Mouse (Mus musculus) hindbrain, embryonic 12.5 days (tissue): ENCODE measurements at regions not wholly inside any gene's neighbourhood (a gene's known extent, or its start where the extent isn't known, plus 50 kb on each side); places are given as distances from the start of the nearest gene placed in this dataset.
A peak's percentile ranks its signal among the peaks of the same experiment; 100 is the strongest.
"Not testable (repeated sequence)": the region's sequence is repeated elsewhere in the genome, so short reads cannot be mapped to it uniquely, and the experiment has no call there.

Experiments
- ATAC-seq: fragments of 200-750 bp; cut with Nextera tagmentation; 2 replicates; pipeline ENCODE4 v1.8.0; 2017; ENCODE audit warnings: moderate TSS enrichment; ENCODE audit not compliant: low FRiP score
- H3K27ac ChIP-seq: fragments of 300-500 bp; sonication (generic); 2 replicates; pipeline ENCODE4 v1.5.1; 2016; ENCODE audit warnings: mild to moderate bottlenecking
- H3K27me3 ChIP-seq: fragments of 300-500 bp; sonication (generic); 2 replicates; pipeline ENCODE4 v1.6.1; 2016; ENCODE audit warnings: mild to moderate bottlenecking
- H3K36me3 ChIP-seq: fragments of 300-500 bp; sonication (generic); 2 replicates; pipeline ENCODE4 v1.6.1; 2016; ENCODE audit warnings: mild to moderate bottlenecking
- H3K4me1 ChIP-seq: fragments of 300-500 bp; sonication (generic); 2 replicates; pipeline ENCODE4 v1.6.1; 2016
- H3K4me2 ChIP-seq: fragments of 300-500 bp; sonication (generic); replicated peaks from 2 replicates; pipeline ENCODE4 v1.6.1; 2016; ENCODE audit warnings: mild to moderate bottlenecking
- H3K4me3 ChIP-seq: fragments of 300-500 bp; sonication (generic); 2 replicates; pipeline ENCODE4 v1.5.1; 2016; ENCODE audit warnings: mild to moderate bottlenecking
- H3K9ac ChIP-seq: fragments of 300-500 bp; sonication (generic); 2 replicates; pipeline ENCODE4 v1.6.1; 2016; ENCODE audit warnings: mild to moderate bottlenecking, moderate library complexity
- H3K9me3 ChIP-seq: fragments of 300-500 bp; sonication (generic); replicated peaks from 2 replicates; pipeline ENCODE4 v1.6.1; 2016; ENCODE audit warnings: mild to moderate bottlenecking
- WGBS: fragments of 180-500 bp; shearing (Covaris S2); methylation state at CpG from one replicate; pipeline ENCODE4 v1.1.7; 2016; 5-methylcytosine and 5-hydroxymethylcytosine counted together

GRCm38 (mm10) chr9:83728428-83728827 lies 77.6 kb downstream of the Elovl4 start:
- Histone ChIP-seq H3K36me3 (no peaks in the 10 kb centered on the region), H3K27ac (no peak overlapping the region), H3K4me3 (no peak overlapping the region), H3K9me3 (no peaks in the 10 kb centered on the region), H3K4me1 (no peaks in the 10 kb centered on the region), H3K27me3 (no peaks in the 10 kb centered on the region), H3K4me2 (no peak overlapping the region), H3K9ac (no peak overlapping the region)
- WGBS, result 84% methylated on average over 8 of the region's 8 CpGs
- ATAC-seq, result no peak

GRCm38 (mm10) chr9:83727462-83728189 lies 78.5 kb downstream of the Elovl4 start:
- peak; percentile 84 for ATAC-seq
- peak overlapping the region; percentile 46 for H3K4me2 ChIP-seq
- no peaks in the 10 kb centered on the region for H3K27me3 ChIP-seq
- no peak overlapping the region for H3K27ac ChIP-seq
- peak overlapping the region; percentile 11 for H3K4me3 ChIP-seq
- H3K4me1 ChIP-seq, result no peaks in the 10 kb centered on the region
- H3K9ac ChIP-seq, result no peak overlapping the region
- H3K36me3 ChIP-seq, result no peaks in the 10 kb centered on the region
- 13% methylated on average over 14 of the region's 14 CpGs for WGBS
- no peaks in the 10 kb centered on the region for H3K9me3 ChIP-seq

- no peak overlapping the region for H3K9ac ChIP-seq
- WGBS, result 48% methylated on average over 16 of the region's 16 CpGs
- H3K9me3 ChIP-seq, result no peaks in the 10 kb centered on the region
- no peaks in the 10 kb centered on the region for H3K36me3 ChIP-seq
- H3K4me3 ChIP-seq, result peak overlapping the region; percentile 11
- 0 out of 2 replicates have a peak, but pooled peaks have one; percentile 21 for ATAC-seq
- no peaks in the 10 kb centered on the region for H3K27me3 ChIP-seq
- no peaks in the 10 kb centered on the region for H3K4me1 ChIP-seq
- H3K27ac ChIP-seq, result no peak overlapping the region
- peak overlapping the region; percentile 46 for H3K4me2 ChIP-seq
These were observed 79.1 kb downstream of the Elovl4 start for GRCm38 (mm10) chr9:83726979-83727378.

GRCm38 (mm10) chr9:83726105-83726504 lies 80.0 kb downstream of the Elovl4 start:
- no peak overlapping the region for H3K4me2 ChIP-seq
- no peaks in the 10 kb centered on the region for H3K9me3 ChIP-seq
- no peaks in the 10 kb centered on the region for H3K36me3 ChIP-seq
- H3K4me3 ChIP-seq, result no peak overlapping the region
- H3K27ac ChIP-seq, result no peak overlapping the region
- WGBS, result 53% methylated on average over 9 of the region's 9 CpGs
- H3K9ac ChIP-seq, result no peak overlapping the region
- H3K4me1 ChIP-seq, result no peaks in the 10 kb centered on the region
- H3K27me3 ChIP-seq, result no peaks in the 10 kb centered on the region
- no peak for ATAC-seq

- Histone ChIP-seq H3K4me3 (no peak overlapping the region), H3K27ac (no peak overlapping the region), H3K9ac (no peak overlapping the region), H3K4me2 (no peak overlapping the region), H3K9me3 (no peaks in the 10 kb centered on the region), H3K27me3 (no peaks in the 10 kb centered on the region), H3K36me3 (no peaks in the 10 kb centered on the region), H3K4me1 (no peaks in the 10 kb centered on the region)
- WGBS, result 89% methylated on average over 8 of the region's 8 CpGs
- no peak for ATAC-seq
These were observed 80.5 kb downstream of the Elovl4 start for GRCm38 (mm10) chr9:83725545-83725944.

- H3K4me2 ChIP-seq, result no peak overlapping the region
- no peaks in the 10 kb centered on the region for H3K27me3 ChIP-seq
- 78% methylated on average over 2 of the region's 2 CpGs for WGBS
These were observed 85.1 kb downstream of the Elovl4 start for GRCm38 (mm10) chr9:83720982-83721381.

GRCm38 (mm10) chr9:83719811-83720210 lies 86.3 kb downstream of the Elovl4 start:
- Histone ChIP-seq H3K27ac (no peak overlapping the region), H3K4me1 (no peaks in the 10 kb centered on the region), H3K4me2 (no peak overlapping the region), H3K9me3 (no peaks in the 10 kb centered on the region), H3K4me3 (no peak overlapping the region), H3K36me3 (no peaks in the 10 kb centered on the region), H3K9ac (no peak overlapping the region), H3K27me3 (no peaks in the 10 kb centered on the region)
- no peak for ATAC-seq
- 75% methylated on average over 4 of the region's 4 CpGs for WGBS

More at GRCm38 (mm10) chr9:83720982-83721381, 85.1 kb downstream of the Elovl4 start:
- H3K4me1 ChIP-seq, result no peaks in the 10 kb centered on the region
- no peaks in the 10 kb centered on the region for H3K36me3 ChIP-seq
- no peak for ATAC-seq
- H3K4me3 ChIP-seq, result no peak overlapping the region
- H3K9ac ChIP-seq, result no peak overlapping the region
- H3K9me3 ChIP-seq, result no peaks in the 10 kb centered on the region
- H3K27ac ChIP-seq, result no peak overlapping the region

GRCm38 (mm10) chr9:83718084-83718483 lies 88.0 kb downstream of the Elovl4 start:
- not testable (repeated sequence) for H3K9me3 ChIP-seq, H3K4me1 ChIP-seq, H3K36me3 ChIP-seq, H3K4me2 ChIP-seq, ATAC-seq, H3K27ac ChIP-seq, H3K9ac ChIP-seq, H3K4me3 ChIP-seq, H3K27me3 ChIP-seq
- WGBS, result 91% methylated on average over 2 of the region's 2 CpGs

GRCm38 (mm10) chr9:83716101-83716763 lies 89.8 kb downstream of the Elovl4 start:
- Histone ChIP-seq H3K4me2 (no peak overlapping the region), H3K27me3 (no peaks in the 10 kb centered on the region), H3K27ac (no peak overlapping the region), H3K9ac (no peak overlapping the region), H3K4me1 (no peaks in the 10 kb centered on the region), H3K4me3 (no peak overlapping the region), H3K9me3 (no peaks in the 10 kb centered on the region), H3K36me3 (no peaks in the 10 kb centered on the region)
- ATAC-seq, result no peak
- 76% methylated on average over 5 of the region's 5 CpGs for WGBS

GRCm38 (mm10) chr9:83707361-83707760 lies 98.7 kb downstream of the Elovl4 start:
- ATAC-seq, result no peak
- no peaks in the 10 kb centered on the region for H3K4me1 ChIP-seq
- H3K27ac ChIP-seq, result no peak overlapping the region
- H3K9ac ChIP-seq, result no peak overlapping the region
- H3K4me2 ChIP-seq, result no peak overlapping the region
- H3K27me3 ChIP-seq, result no peaks in the 10 kb centered on the region
- no peak overlapping the region for H3K4me3 ChIP-seq
- no peaks in the 10 kb centered on the region for H3K36me3 ChIP-seq
- 73% methylated on average over 3 of the region's 3 CpGs for WGBS
- no peaks in the 10 kb centered on the region for H3K9me3 ChIP-seq

GRCm38 (mm10) chr9:83706071-83706470 lies 100.0 kb downstream of the Elovl4 start:
- no peak overlapping the region for H3K4me2 ChIP-seq
- H3K27ac ChIP-seq, result no peak overlapping the region
- no peaks in the 10 kb centered on the region for H3K27me3 ChIP-seq
- no peaks in the 10 kb centered on the region for H3K9me3 ChIP-seq
- no peak overlapping the region for H3K9ac ChIP-seq
- H3K4me1 ChIP-seq, result no peaks in the 10 kb centered on the region
- whole genome bisulfite sequencing, result 88% methylated on average over 6 of the region's 6 CpGs
- H3K4me3 ChIP-seq, result no peak overlapping the region
- H3K36me3 ChIP-seq, result no peaks in the 10 kb centered on the region
- ATAC-seq, result no peak

GRCm38 (mm10) chr9:83704186-83704585 lies 101.9 kb downstream of the Elovl4 start:
- Histone ChIP-seq H3K9ac (no peak overlapping the region), H3K9me3 (no peaks in the 10 kb centered on the region), H3K27me3 (no peaks in the 10 kb centered on the region), H3K4me1 (no peaks in the 10 kb centered on the region), H3K36me3 (no peaks in the 10 kb centered on the region), H3K27ac (no peak overlapping the region), H3K4me3 (no peak overlapping the region), H3K4me2 (no peak overlapping the region)
- no peak for ATAC-seq

- 78% methylated on average over 7 of the region's 7 CpGs for WGBS
- Histone ChIP-seq H3K9me3 (no peaks in the 10 kb centered on the region), H3K27ac (no peak overlapping the region), H3K9ac (no peak overlapping the region), H3K4me1 (no peaks in the 10 kb centered on the region), H3K36me3 (no peaks in the 10 kb centered on the region), H3K27me3 (no peaks in the 10 kb centered on the region), H3K4me3 (no peak overlapping the region), H3K4me2 (no peak overlapping the region)
- no peak for ATAC-seq
These were observed 105.2 kb downstream of the Elovl4 start for GRCm38 (mm10) chr9:83700916-83701315.
